Mouse (Mus musculus) hindbrain, embryonic 13.5 days (tissue): ENCODE data around the gene Gm42957. TPM values are rescaled to one million over a fixed set of nuclear protein-coding genes. Genes with fewer than 3 reads are reported as not detected.

Experiments
- ATAC-seq: fragments of 200-750 bp; cut with Nextera tagmentation; 2 replicates; pipeline ENCODE4 v1.8.0; 2017; ENCODE audit warnings: moderate TSS enrichment; ENCODE audit not compliant: low FRiP score
- H3K27ac ChIP-seq: fragments of 300-500 bp; sonication (generic); 2 replicates; pipeline ENCODE4 v1.5.1; 2015; ENCODE audit warnings: inconsistent platforms, mild to moderate bottlenecking, moderate library complexity
- H3K27me3 ChIP-seq: fragments of 300-500 bp; sonication (generic); 2 replicates; pipeline ENCODE4 v1.6.1; 2015; ENCODE audit warnings: mild to moderate bottlenecking, inconsistent platforms
- H3K36me3 ChIP-seq: fragments of 300-500 bp; sonication (generic); 2 replicates; pipeline ENCODE4 v1.6.1; 2015; ENCODE audit warnings: mild to moderate bottlenecking, inconsistent platforms
- H3K4me1 ChIP-seq: fragments of 300-500 bp; sonication (generic); replicated peaks from 2 replicates; pipeline ENCODE4 v1.6.1; 2015; ENCODE audit warnings: inconsistent platforms
- H3K4me2 ChIP-seq: fragments of 300-500 bp; sonication (generic); 2 replicates; pipeline ENCODE4 v1.6.1; 2015; ENCODE audit warnings: inconsistent platforms, mild to moderate bottlenecking, moderate library complexity
- H3K4me3 ChIP-seq: fragments of 300-500 bp; sonication (generic); 2 replicates; pipeline ENCODE4 v1.5.1; 2015; ENCODE audit warnings: mild to moderate bottlenecking, inconsistent platforms
- H3K9ac ChIP-seq: fragments of 300-500 bp; sonication (generic); 2 replicates; pipeline ENCODE4 v1.6.1; 2015; ENCODE audit warnings: mild to moderate bottlenecking, inconsistent platforms
- H3K9me3 ChIP-seq: fragments of 300-500 bp; sonication (generic); 2 replicates; pipeline ENCODE4 v1.6.1; 2016; ENCODE audit warnings: inconsistent platforms
- WGBS: fragments of 180-500 bp; shearing (Covaris S2); methylation state at CpG from one replicate; pipeline ENCODE4 v1.1.7; 2015; 5-methylcytosine and 5-hydroxymethylcytosine counted together
- polyA plus RNA-seq: library from polyadenylated mRNA; unstranded; fragments of >200 nt; fragmentation: Nextera tagmentation; extraction: Ambion mirVana; gene quantifications from 2 replicates; pipeline ENCODE4 v1.2.1, GENCODE M21; 2015

Gene Gm42957
- 0.05 and 0.12 TPM in 2 replicates for polyA plus RNA-seq

DNA sequence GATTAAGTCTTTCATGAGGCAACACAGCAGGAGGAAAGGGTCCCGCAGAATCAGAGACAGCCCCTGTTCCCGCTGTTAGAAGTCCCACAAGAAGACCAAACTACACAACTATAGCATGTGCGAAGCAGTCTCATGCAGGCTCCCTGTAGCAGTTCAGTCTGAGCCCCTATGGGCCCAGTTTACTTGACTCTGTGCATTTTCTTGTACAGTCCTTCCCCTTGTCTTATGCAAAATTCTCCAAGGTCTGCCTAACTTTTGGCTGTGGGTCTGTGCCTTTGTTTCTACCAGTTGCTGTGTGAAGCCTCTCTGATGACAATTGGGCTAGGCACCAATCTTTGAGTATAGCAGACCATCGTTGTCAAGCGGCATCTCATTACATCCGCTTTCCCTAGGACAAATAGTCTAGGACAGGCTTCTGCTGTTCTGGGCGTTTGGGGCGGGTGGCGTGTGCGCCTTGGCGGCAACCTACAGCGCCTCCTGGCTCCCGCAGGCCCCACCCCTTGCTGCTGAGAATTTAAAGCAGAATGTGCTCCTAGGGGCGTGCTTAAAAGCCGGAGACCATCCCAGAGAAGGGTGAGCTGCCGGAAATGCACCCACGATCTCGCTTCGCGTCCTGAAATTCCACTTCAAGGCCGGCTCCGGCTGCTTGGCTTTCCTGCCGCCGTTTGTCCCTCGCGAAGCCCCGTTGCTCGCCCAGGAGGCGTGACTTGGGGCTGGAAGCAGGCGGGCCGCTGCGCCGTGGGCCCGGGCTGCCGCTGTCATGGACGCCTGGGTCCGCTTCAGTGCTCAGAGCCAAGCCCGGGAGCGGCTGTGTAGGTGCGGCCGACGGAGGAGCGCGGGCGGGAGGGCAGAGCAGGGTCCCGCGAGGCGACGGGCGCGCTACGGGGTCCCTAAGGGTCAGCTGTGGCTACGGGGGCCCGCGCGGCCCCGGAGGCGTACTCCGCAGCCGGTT lies at the start of gene Gm42957, which contains the start of gene Pex11b:
Gene Gm42957, plus strand, starts transcription at position 547 of the 952 bp plus-strand sequence.
Gene Pex11b, plus strand, starts transcription at position 449 of the 952 bp plus-strand sequence.
- peak within 1 kb of the TSS; percentile 90 for H3K4me3 ChIP-seq
- peak within 1 kb of the TSS; percentile 91 for H3K4me2 ChIP-seq
- H3K4me1 ChIP-seq = peaks cover 32% of the 10 kb centered on the region
- WGBS = 2% methylated on average over 56 of the region's 60 CpGs
- peaks cover 52% of the 10 kb centered on the region for H3K36me3 ChIP-seq
- H3K9ac ChIP-seq = peak within 1 kb of the TSS; percentile 96
- no peaks in the 10 kb centered on the region for H3K9me3 ChIP-seq
- peak within 1 kb of the TSS; percentile 92 for H3K27ac ChIP-seq
- no peaks in the 10 kb centered on the region for H3K27me3 ChIP-seq
- peak; percentile 89 for ATAC-seq

DNA sequence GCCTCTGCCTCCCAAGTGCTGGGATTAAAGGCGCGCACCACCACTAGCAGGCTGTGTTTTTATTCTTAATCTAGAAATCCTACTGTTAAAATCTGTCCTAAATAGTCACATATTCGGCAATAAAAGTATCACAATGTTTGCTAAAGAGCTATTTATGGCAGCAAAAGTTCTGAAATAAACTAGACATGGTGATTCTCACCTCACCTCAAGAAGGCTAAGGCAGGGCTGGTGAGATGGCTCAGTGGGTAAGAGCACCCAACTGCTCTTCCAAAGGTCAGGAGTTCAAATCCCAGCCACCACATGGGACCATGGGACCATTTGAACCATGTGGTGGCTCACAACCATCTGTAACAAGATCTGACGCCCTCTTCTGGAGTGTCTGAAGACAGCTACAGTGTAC lies 44.6 kb upstream of the Gm42957 start:
- H3K27ac ChIP-seq = no peak overlapping the region
- H3K9ac ChIP-seq = no peak overlapping the region
- ATAC-seq = no peak
- H3K4me1 ChIP-seq = peaks cover 18% of the 10 kb centered on the region
- no peak overlapping the region for H3K4me2 ChIP-seq
- H3K36me3 ChIP-seq = no peaks in the 10 kb centered on the region; the same call in 1 of the 2 replicates
- no peak overlapping the region for H3K4me3 ChIP-seq
- peaks cover 8% of the 10 kb centered on the region for H3K27me3 ChIP-seq
- WGBS = 79% methylated on average over 4 of the region's 4 CpGs
- H3K9me3 ChIP-seq = no peaks in the 10 kb centered on the region; the same call in 1 of the 2 replicates

DNA sequence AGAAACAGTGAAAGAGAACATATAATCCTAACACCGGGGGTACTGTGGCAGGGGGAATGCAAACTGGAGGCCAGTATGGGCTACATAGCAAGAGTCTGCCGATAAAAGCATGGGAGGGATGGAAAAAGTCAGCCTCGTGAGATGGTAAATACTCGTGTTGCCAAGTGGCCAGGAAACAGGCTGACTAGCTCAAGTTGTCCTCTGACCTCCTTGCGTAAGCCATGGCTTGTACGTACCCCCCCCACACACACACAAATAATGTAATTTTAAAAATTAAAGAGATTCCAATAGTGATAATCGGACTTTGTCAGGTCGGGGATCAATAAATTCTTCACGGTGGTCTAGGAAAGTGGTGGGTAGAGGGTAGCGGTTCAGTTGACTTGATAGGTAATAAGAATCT lies 41.9 kb upstream of the Gm42957 start:
- Histone ChIP-seq H3K9ac (peak overlapping the region; percentile 76), H3K4me2 (peak overlapping the region; percentile 69), H3K4me1 (peaks cover 46% of the 10 kb centered on the region), H3K27me3 (peaks cover 13% of the 10 kb centered on the region), H3K4me3 (peak overlapping the region; percentile 60), H3K27ac (peak overlapping the region; percentile 89), H3K36me3 (no peaks in the 10 kb centered on the region; the same call in 1 of the 2 replicates), H3K9me3 (no peaks in the 10 kb centered on the region)
- 1% methylated on average over 10 of the region's 10 CpGs for WGBS
- ATAC-seq = 0 out of 2 replicates have a peak, but pooled peaks have one; percentile 0

DNA sequence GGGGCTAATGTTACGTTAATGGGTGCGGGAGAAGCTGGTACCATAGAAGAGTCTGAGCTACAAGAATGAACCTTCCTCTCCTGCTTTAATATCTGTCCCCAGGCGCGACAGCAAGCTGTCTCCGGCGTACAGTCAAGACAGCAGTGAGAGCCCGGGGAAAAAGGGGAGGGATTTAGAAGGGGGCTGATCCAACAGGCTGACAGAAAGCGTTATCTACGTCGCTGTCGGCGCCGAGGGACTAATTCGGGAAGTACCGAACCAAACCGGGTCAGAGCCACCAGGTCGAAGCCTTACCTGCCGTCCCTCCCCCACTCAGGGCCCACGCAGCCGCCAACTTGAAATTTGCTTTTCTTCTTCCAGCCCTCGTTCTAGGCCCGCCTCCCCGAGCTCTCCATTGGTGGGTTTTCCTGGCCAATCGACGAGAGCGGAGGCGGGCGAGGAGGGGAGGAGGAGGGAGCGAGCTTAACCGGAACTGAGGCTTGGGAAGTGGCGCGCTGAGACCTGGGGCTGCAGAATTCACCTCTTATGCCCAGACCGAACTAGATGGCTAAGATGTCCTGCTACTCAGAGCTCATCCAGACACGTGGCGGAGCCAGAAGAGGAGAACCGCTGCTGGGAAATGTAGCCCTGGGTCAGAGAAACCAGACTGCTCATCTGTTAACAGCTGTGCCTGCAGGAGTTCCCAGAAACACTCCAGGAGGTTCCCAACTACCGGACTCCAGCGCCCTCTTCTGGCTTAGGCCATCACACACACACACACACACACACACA lies 41.3 kb upstream of the Gm42957 start, which contains the start of gene Polr3gl:
Gene Polr3gl, minus strand, starts transcription at position 392 of the 771 bp plus-strand sequence.
- under 1% methylated on average over 36 of the region's 38 CpGs for WGBS
- ATAC-seq = peak; percentile 83

DNA sequence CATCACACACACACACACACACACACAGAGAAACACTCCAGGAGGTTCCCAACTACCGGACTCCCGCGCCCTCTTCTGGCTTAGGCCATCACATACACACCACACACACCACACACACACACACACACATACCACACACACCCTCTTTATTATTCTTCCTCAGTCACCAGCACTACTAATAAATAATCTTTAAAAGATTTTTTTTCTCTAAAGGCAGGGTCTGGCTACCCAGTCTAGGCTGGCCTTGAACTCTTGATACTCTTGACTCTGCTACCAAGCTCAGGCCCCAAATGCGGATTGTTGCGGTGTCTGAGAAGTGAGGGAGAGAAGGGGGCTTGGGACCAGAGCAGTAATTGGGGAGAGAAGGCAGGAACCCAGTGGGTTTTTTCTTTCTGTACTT lies 40.4 kb upstream of the Gm42957 start:
- 76% methylated on average over 5 of the region's 5 CpGs for WGBS
- ATAC-seq = no peak
- Histone ChIP-seq H3K4me3 (no peak overlapping the region), H3K27me3 (peaks cover 13% of the 10 kb centered on the region), H3K9ac (no peak overlapping the region), H3K36me3 (no peaks in the 10 kb centered on the region; the same call in 1 of the 2 replicates), H3K27ac (no peak overlapping the region), H3K4me1 (peaks cover 59% of the 10 kb centered on the region), H3K4me2 (no peak overlapping the region), H3K9me3 (no peaks in the 10 kb centered on the region)

More for the DNA sequence above, 41.3 kb upstream of the Gm42957 start, which contains the start of gene Polr3gl:
- Histone ChIP-seq H3K4me2 (peak within 1 kb of the TSS; percentile 69), H3K4me1 (peaks cover 52% of the 10 kb centered on the region), H3K27me3 (peaks cover 13% of the 10 kb centered on the region), H3K9me3 (no peaks in the 10 kb centered on the region), H3K4me3 (peak within 1 kb of the TSS; percentile 60), H3K27ac (peak within 1 kb of the TSS; percentile 89), H3K36me3 (no peaks in the 10 kb centered on the region; the same call in 1 of the 2 replicates), H3K9ac (peak within 1 kb of the TSS; percentile 76)

DNA sequence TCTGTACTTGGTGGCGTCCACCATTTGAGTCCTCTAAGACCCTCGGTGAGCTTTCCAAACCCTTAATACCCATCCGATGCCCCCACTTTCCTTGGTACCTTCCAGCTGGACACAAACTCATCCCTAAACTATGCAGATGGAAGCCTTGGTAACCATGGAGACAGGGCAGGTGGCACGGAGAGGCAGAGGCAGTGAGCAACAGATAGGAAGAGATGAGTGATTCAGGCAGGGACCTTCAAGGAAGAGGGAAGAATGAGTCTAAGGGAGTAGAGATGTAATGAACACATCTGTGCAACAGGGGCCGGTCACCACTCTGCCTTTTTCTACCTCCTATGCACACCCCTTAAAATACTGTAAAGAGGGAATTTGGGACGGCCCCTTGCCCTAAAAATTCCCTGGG lies 39.6 kb upstream of the Gm42957 start:
- H3K9me3 ChIP-seq = no peaks in the 10 kb centered on the region
- peak overlapping the region; percentile 85 for H3K9ac ChIP-seq
- peak overlapping the region; percentile 53 for H3K4me3 ChIP-seq
- H3K27ac ChIP-seq = peak overlapping the region; percentile 66; the same call in 1 of the 2 replicates
- 16% methylated on average over 6 of the region's 6 CpGs for WGBS
- H3K4me2 ChIP-seq = peak overlapping the region; percentile 98
- H3K27me3 ChIP-seq = peaks cover 13% of the 10 kb centered on the region
- no peaks in the 10 kb centered on the region for H3K36me3 ChIP-seq
- peaks cover 67% of the 10 kb centered on the region for H3K4me1 ChIP-seq
- ATAC-seq = no peak

DNA sequence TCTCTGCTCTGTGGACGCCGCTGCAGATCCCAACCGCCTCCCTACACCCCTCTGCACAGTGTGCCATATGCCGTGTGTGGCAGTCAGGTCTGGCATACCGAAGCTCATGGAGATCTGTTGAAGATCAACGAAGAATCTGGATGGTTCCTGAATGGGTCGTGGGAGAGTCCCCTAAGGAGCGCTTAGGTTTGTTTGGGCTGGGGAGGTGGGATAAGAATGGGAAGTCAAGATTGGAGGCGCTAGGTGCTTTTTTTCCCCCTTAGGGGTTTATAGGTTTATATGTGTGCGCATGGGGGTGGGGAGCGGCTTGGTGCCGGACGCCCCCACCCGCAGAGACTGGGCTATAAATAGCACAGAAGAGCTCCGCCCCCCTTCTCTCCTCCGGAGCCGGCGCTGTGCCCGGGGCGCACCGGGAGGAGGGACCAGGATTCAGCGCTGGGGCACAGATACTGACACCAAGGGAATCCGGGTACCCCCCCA lies 39.0 kb upstream of the Gm42957 start, which contains the start of gene Ankrd34a:
Gene Ankrd34a, plus strand, starts transcription at position 409 of the 480 bp plus-strand sequence.
- H3K27ac ChIP-seq = peak within 1 kb of the TSS; percentile 74
- H3K9ac ChIP-seq = peak within 1 kb of the TSS; percentile 85
- WGBS = 0% methylated on average over 21 of the region's 23 CpGs
- no peak for ATAC-seq
- peak within 1 kb of the TSS; percentile 53 for H3K4me3 ChIP-seq
- H3K27me3 ChIP-seq = peaks cover 13% of the 10 kb centered on the region
- H3K4me1 ChIP-seq = peaks cover 67% of the 10 kb centered on the region
- H3K9me3 ChIP-seq = no peaks in the 10 kb centered on the region
- H3K4me2 ChIP-seq = peak within 1 kb of the TSS; percentile 98
- H3K36me3 ChIP-seq = no peaks in the 10 kb centered on the region

DNA sequence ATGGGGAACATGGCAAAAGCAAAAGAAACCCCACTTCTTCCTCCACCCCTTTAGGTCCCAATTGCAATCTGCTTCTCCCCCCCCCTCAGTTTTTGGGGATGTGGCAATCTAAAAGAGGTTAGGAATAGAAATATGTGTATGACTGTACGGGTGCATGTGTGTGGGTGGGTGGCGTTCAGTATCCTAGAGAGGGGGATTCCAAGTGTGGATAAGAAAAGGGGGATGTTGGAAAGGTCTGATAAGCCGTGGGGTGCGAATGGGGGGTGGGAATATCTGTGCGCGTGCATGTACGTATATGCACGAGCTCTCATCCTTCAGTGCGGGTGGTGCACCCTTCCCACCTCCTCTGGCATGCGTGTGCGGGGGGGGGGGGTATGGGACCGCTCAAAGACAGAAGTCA lies 38.4 kb upstream of the Gm42957 start:
- peak overlapping the region; percentile 98 for H3K4me2 ChIP-seq
- WGBS = 2% methylated on average over 12 of the region's 12 CpGs
- H3K4me3 ChIP-seq = peak overlapping the region; percentile 53
- H3K9ac ChIP-seq = peak overlapping the region; percentile 85
- no peak for ATAC-seq
- peaks cover 69% of the 10 kb centered on the region for H3K4me1 ChIP-seq
- no peaks in the 10 kb centered on the region for H3K36me3 ChIP-seq
- H3K27me3 ChIP-seq = peaks cover 13% of the 10 kb centered on the region
- no peaks in the 10 kb centered on the region for H3K9me3 ChIP-seq
- peak overlapping the region; percentile 66 for H3K27ac ChIP-seq

DNA sequence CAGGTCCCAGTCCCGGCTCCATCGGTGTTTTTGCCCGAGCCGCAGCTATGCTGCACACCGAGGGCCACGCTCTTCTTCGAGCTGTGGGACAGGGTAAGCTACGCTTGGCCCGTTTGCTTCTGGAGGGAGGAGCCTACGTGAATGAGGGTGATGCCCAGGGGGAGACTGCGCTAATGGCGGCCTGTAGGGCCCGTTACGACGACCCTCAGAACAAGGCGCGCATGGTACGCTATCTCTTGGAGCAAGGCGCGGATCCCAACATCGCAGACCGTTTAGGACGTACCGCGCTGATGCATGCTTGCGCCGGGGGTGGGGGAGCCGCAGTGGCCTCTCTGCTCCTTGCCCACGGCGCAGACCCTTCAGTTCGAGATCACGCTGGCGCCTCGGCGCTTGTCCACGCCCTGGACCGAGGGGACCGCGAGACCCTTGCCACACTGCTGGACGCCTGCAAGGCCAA lies 37.8 kb upstream of the Gm42957 start:
- peak; percentile 3; the same call in 1 of the 2 replicates for ATAC-seq
- Histone ChIP-seq H3K4me1 (peaks cover 70% of the 10 kb centered on the region), H3K9ac (peak overlapping the region; percentile 85), H3K9me3 (no peaks in the 10 kb centered on the region), H3K4me3 (peak overlapping the region; percentile 53), H3K27me3 (peaks cover 13% of the 10 kb centered on the region), H3K27ac (peak overlapping the region; percentile 74), H3K36me3 (no peaks in the 10 kb centered on the region), H3K4me2 (peak overlapping the region; percentile 98)
- WGBS = under 1% methylated on average over 40 of the region's 40 CpGs

DNA sequence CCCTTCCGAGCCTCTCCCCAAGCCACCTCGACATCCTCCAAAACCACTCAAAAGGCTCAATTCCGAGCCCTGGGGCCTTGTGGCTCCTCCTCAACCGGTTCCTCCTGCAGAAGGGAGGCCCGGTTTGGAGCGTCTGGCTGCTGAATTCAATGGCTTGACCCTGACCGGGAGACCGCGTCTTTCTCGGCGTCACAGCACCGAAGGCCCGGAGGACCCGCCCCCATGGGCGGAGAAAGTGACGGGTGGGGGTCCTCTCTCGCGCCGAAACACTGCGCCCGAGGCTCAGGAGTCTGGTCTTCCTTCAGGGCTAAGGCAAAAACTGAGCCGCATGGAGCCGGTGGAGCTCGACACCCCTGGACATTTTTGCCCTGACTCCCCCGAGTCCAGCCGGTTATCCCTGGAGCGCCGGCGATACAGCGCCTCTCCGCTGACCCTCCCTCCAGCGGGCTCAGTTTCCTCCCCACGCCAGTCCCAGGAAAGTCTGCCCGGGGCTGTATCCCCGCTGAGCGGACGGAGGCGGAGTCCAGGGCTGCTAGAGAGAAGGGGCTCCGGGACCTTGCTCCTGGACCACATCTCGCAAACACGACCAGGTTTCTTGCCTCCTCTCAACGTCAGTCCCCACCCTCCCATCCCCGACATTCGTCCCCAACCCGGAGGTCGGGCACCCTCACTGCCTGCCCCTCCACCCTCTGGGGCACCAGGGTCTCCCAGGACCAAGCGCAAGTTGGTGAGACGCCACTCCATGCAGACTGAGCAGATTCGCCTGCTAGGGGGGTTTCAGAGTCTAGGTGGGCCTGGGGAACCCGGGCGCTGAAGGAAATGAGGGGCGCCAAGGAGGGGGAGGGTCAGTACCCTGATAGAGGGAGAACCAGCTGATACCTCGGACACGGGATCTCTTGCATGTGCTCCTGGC lies 36.9 kb upstream of the Gm42957 start:
- ATAC-seq = no peak
- peaks cover 13% of the 10 kb centered on the region for H3K27me3 ChIP-seq
- H3K27ac ChIP-seq = peak overlapping the region; percentile 74
- peak overlapping the region; percentile 53 for H3K4me3 ChIP-seq
- no peaks in the 10 kb centered on the region for H3K9me3 ChIP-seq
- H3K4me2 ChIP-seq = peak overlapping the region; percentile 98
- WGBS = under 1% methylated on average over 54 of the region's 54 CpGs
- H3K9ac ChIP-seq = peak overlapping the region; percentile 85
- no peaks in the 10 kb centered on the region for H3K36me3 ChIP-seq
- peaks cover 71% of the 10 kb centered on the region for H3K4me1 ChIP-seq

DNA sequence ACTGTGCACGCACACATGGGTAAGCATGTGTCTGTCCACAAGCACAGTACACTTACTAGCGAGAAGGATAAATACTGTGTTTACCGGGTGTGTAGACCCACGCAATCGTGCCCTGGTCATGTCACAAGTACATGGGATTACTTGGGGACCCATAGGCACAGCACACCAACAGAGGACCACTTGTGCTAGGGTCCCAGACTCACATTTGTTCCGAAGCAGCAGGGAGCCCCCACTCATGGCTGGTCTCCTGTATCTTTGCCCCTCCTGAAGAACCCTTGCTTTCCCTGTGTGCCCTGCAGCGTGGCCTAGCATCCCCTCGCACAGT lies 36.2 kb upstream of the Gm42957 start:
- H3K9ac ChIP-seq = peak overlapping the region; percentile 85
- peak overlapping the region; percentile 53 for H3K4me3 ChIP-seq
- H3K4me1 ChIP-seq = peaks cover 78% of the 10 kb centered on the region
- H3K9me3 ChIP-seq = no peaks in the 10 kb centered on the region
- ATAC-seq = no peak
- peaks cover 13% of the 10 kb centered on the region for H3K27me3 ChIP-seq
- no peaks in the 10 kb centered on the region for H3K36me3 ChIP-seq
- H3K27ac ChIP-seq = no peak overlapping the region
- peak overlapping the region; percentile 98 for H3K4me2 ChIP-seq
- WGBS = 32% methylated on average over 8 of the region's 8 CpGs
